Mouse (Mus musculus) embryonic facial prominence, embryonic 14.5 days (tissue): ENCODE measurements around the gene Cd163. TPM values are rescaled to one million over a fixed set of nuclear protein-coding genes. Genes with fewer than 3 reads are reported as not detected.

Experiments
- ATAC-seq: fragments of 200-750 bp; cut with Nextera tagmentation; 2 replicates; pipeline ENCODE4 v1.8.0; 2017; ENCODE audit warnings: low read depth, moderate number of reproducible peaks, moderate TSS enrichment
- DNase-seq: peaks from one replicate; pipeline ENCODE4 v3.0.0-alpha.2; 2015; ENCODE audit warnings: low spot score
- H3K27ac ChIP-seq: fragments of 300-500 bp; sonication (generic); replicated peaks from 2 replicates; pipeline ENCODE4 v1.5.1; 2014; ENCODE audit warnings: low read depth, mild to moderate bottlenecking, low read length, moderate library complexity
- H3K27me3 ChIP-seq: fragments of 300-500 bp; sonication (generic); replicated peaks from 2 replicates; pipeline ENCODE4 v1.6.1; 2014; ENCODE audit warnings: low read length; ENCODE audit not compliant: control insufficient read depth, insufficient read depth
- H3K36me3 ChIP-seq: fragments of 300-500 bp; sonication (generic); 2 replicates; pipeline ENCODE4 v1.6.1; 2014; ENCODE audit warnings: low read length, mixed read lengths; ENCODE audit not compliant: control insufficient read depth, insufficient read depth
- H3K4me1 ChIP-seq: fragments of 300-500 bp; sonication (generic); 2 replicates; pipeline ENCODE4 v1.6.1; 2014; ENCODE audit warnings: antibody characterized with exemption, low read length; ENCODE audit not compliant: control insufficient read depth, insufficient read depth
- H3K4me2 ChIP-seq: fragments of 300-500 bp; sonication (generic); 2 replicates; pipeline ENCODE4 v1.6.1; 2014; ENCODE audit warnings: low read depth, mild to moderate bottlenecking, low read length, moderate library complexity, mixed read lengths
- H3K4me3 ChIP-seq: fragments of 300-500 bp; sonication (generic); 2 replicates; pipeline ENCODE4 v1.5.1; 2014; ENCODE audit warnings: low read depth, mild to moderate bottlenecking, low read length
- H3K9ac ChIP-seq: fragments of 300-500 bp; sonication (generic); 2 replicates; pipeline ENCODE4 v1.6.1; 2014; ENCODE audit warnings: low read depth, mild to moderate bottlenecking, low read length, moderate library complexity, mixed read lengths
- H3K9me3 ChIP-seq: fragments of 300-500 bp; sonication (generic); 2 replicates; pipeline ENCODE4 v1.6.1; 2016; ENCODE audit warnings: low read length; ENCODE audit not compliant: control insufficient read depth
- WGBS: fragments of 180-500 bp; shearing (Covaris S2); extraction: QIAGEN DNeasy Blood & Tissue Kit; methylation state at CpG from one replicate; pipeline ENCODE4 v1.1.7; 2014; 5-methylcytosine and 5-hydroxymethylcytosine counted together
- polyA plus RNA-seq: library from polyadenylated mRNA; unstranded; fragments of >200 nt; fragmentation: Nextera tagmentation; extraction: Ambion mirVana; gene quantifications from 2 replicates; pipeline ENCODE4 v1.2.1, GENCODE M21; 2014

Cd163 gene
- polyA plus RNA-seq = 0.35 and 0.75 TPM in 2 replicates

- no peak for DNase-seq
- WGBS = 87% methylated on average over 4 of the region's 4 CpGs
- no peak within 1 kb of the TSS for H3K4me2 ChIP-seq
Measured at GRCm38 (mm10) chr6:124304356-124304755, at the start of gene Cd163. Cd163 (plus strand) TSS chr6:124304656.

GRCm38 (mm10) chr6:124255721-124256470 is 48.6 kb upstream of the Cd163 start:
- Histone ChIP-seq H3K4me3 (no peak overlapping the region), H3K4me2 (no peak overlapping the region), H3K9ac (no peak overlapping the region), H3K27me3 (no peaks in the 10 kb centered on the region), H3K27ac (no peak overlapping the region), H3K4me1 (peaks cover 4% of the 10 kb centered on the region; the same call in 1 of the 2 replicates), H3K9me3 (no peaks in the 10 kb centered on the region), H3K36me3 (no peaks in the 10 kb centered on the region)
- ATAC-seq (0 out of 2 replicates have a peak, but pooled peaks have one; percentile 15), DNase-seq (peak; percentile 42)
- 28% methylated on average over 6 of the region's 6 CpGs for WGBS

More at GRCm38 (mm10) chr6:124304356-124304755, at the start of gene Cd163:
- ATAC-seq = no peak
- Histone ChIP-seq H3K27me3 (no peaks in the 10 kb centered on the region), H3K27ac (no peak within 1 kb of the TSS), H3K4me3 (no peak within 1 kb of the TSS), H3K9me3 (no peaks in the 10 kb centered on the region), H3K36me3 (no peaks in the 10 kb centered on the region), H3K4me1 (no peaks in the 10 kb centered on the region), H3K9ac (no peak within 1 kb of the TSS)

GRCm38 (mm10) chr6:124260198-124260931 is 44.1 kb upstream of the Cd163 start:
- DNase-seq (peak; percentile 83), ATAC-seq (peak; percentile 82)
- H3K9ac ChIP-seq = no peak overlapping the region
- H3K36me3 ChIP-seq = no peaks in the 10 kb centered on the region
- H3K4me2 ChIP-seq = no peak overlapping the region
- H3K9me3 ChIP-seq = no peaks in the 10 kb centered on the region
- H3K4me1 ChIP-seq = peaks cover 4% of the 10 kb centered on the region; the same call in 1 of the 2 replicates
- H3K27ac ChIP-seq = no peak overlapping the region
- no peak overlapping the region for H3K4me3 ChIP-seq
- no peaks in the 10 kb centered on the region for H3K27me3 ChIP-seq
- 22% methylated on average over 11 of the region's 14 CpGs for WGBS

GRCm38 (mm10) chr6:124262696-124263095 is 41.8 kb upstream of the Cd163 start:
- H3K9me3 ChIP-seq = no peaks in the 10 kb centered on the region
- no peak overlapping the region for H3K9ac ChIP-seq
- no peak overlapping the region for H3K4me3 ChIP-seq
- ATAC-seq (0 out of 2 replicates have a peak, but pooled peaks have one; percentile 57), DNase-seq (peak; percentile 71)
- H3K27ac ChIP-seq = no peak overlapping the region
- H3K4me1 ChIP-seq = no peaks in the 10 kb centered on the region
- 2% methylated on average over 3 of the region's 3 CpGs for WGBS
- H3K27me3 ChIP-seq = no peaks in the 10 kb centered on the region
- H3K36me3 ChIP-seq = no peaks in the 10 kb centered on the region
- H3K4me2 ChIP-seq = no peak overlapping the region

GRCm38 (mm10) chr6:124273231-124273880 is 31.1 kb upstream of the Cd163 start:
- no peaks in the 10 kb centered on the region for H3K4me1 ChIP-seq
- H3K4me3 ChIP-seq = no peak overlapping the region
- H3K9ac ChIP-seq = no peak overlapping the region
- H3K4me2 ChIP-seq = no peak overlapping the region
- ATAC-seq (no peak), DNase-seq (peak; percentile 5)
- no peaks in the 10 kb centered on the region for H3K36me3 ChIP-seq
- H3K27me3 ChIP-seq = no peaks in the 10 kb centered on the region
- 67% methylated on average over 5 of the region's 5 CpGs for WGBS
- no peak overlapping the region for H3K27ac ChIP-seq
- H3K9me3 ChIP-seq = no peaks in the 10 kb centered on the region

GRCm38 (mm10) chr6:124277641-124278040 is 26.8 kb upstream of the Cd163 start:
- no peak overlapping the region for H3K4me2 ChIP-seq
- H3K4me1 ChIP-seq = no peaks in the 10 kb centered on the region
- no peak overlapping the region for H3K27ac ChIP-seq
- 76% methylated on average over 5 of the region's 5 CpGs for WGBS
- H3K27me3 ChIP-seq = no peaks in the 10 kb centered on the region
- no peak overlapping the region for H3K9ac ChIP-seq
- DNase-seq = no peak
- ATAC-seq = no peak
- H3K9me3 ChIP-seq = no peaks in the 10 kb centered on the region
- no peak overlapping the region for H3K4me3 ChIP-seq
- H3K36me3 ChIP-seq = no peaks in the 10 kb centered on the region

- ATAC-seq (no peak), DNase-seq (no peak)
- H3K4me1 ChIP-seq = no peaks in the 10 kb centered on the region
- no peak overlapping the region for H3K4me2 ChIP-seq
- H3K4me3 ChIP-seq = no peak overlapping the region
- 76% methylated on average over 5 of the region's 5 CpGs for WGBS
- H3K36me3 ChIP-seq = no peaks in the 10 kb centered on the region
- H3K27ac ChIP-seq = no peak overlapping the region
- H3K9ac ChIP-seq = no peak overlapping the region
- no peaks in the 10 kb centered on the region for H3K9me3 ChIP-seq
- no peaks in the 10 kb centered on the region for H3K27me3 ChIP-seq
Measured at GRCm38 (mm10) chr6:124278291-124278690, 26.2 kb upstream of the Cd163 start.

GRCm38 (mm10) chr6:124282731-124283130 is 21.7 kb upstream of the Cd163 start:
- Histone ChIP-seq H3K9me3 (no peaks in the 10 kb centered on the region), H3K27me3 (no peaks in the 10 kb centered on the region), H3K9ac (no peak overlapping the region), H3K4me3 (no peak overlapping the region), H3K4me1 (no peaks in the 10 kb centered on the region), H3K4me2 (no peak overlapping the region), H3K27ac (no peak overlapping the region), H3K36me3 (no peaks in the 10 kb centered on the region)
- WGBS = 88% methylated on average over 4 of the region's 4 CpGs
- DNase-seq (no peak), ATAC-seq (no peak)
